Mouse (Mus musculus) spleen, postnatal 0 days (tissue): ENCODE measurements around the gene Stat5b. TPM values are rescaled to one million over a fixed set of nuclear protein-coding genes. Genes with fewer than 3 reads are reported as not detected.

Experiments used
- polyA plus RNA-seq: library from polyadenylated mRNA; unstranded; fragments of >200 nt; fragmentation: Nextera tagmentation; extraction: Ambion mirVana; gene quantifications from 2 replicates; pipeline ENCODE4 v1.2.1, GENCODE M21; 2015

Stat5b gene
- 24.3 and 28.0 TPM in 2 replicates for polyA plus RNA-seq

DNA sequence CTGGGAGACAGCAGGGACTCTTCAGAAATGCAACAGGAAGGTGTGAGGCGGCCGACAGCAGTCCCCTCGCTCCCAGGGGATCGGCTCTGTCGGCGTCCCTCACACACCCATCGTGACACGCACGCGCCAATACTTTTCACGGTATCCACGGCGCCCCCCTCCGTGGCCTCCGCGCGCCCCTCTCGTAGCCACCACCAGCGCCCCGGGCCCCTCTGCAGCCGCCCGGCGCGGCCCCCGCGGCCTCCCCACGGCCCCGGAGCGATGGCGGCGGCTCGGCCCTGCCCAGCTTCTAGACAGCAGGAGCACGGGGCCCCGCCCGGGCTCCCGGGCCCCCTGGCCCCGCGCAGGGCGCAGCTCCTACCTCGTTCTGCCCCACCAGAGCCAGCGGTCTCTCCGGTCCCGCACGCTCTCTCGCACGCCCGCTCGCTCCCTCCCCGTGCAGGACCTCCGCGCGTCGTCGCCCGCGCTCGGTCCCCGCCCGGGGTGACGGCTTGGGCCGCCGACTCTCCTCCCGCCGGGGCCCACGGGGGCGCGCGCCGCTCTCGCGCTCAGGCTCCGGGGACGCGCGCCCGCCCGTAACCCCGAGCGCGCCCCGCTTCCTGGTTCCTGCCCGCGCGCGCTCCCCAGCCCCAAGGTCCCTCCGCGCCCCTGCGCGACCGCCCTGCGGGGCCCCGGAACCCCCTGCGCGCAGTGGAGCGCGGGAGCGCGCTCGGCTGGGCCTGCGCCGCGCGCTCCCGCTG lies at the start of gene Stat5b:
Gene Stat5b, minus strand, starts transcription at position 687 of the 740 bp plus-strand sequence.

DNA sequence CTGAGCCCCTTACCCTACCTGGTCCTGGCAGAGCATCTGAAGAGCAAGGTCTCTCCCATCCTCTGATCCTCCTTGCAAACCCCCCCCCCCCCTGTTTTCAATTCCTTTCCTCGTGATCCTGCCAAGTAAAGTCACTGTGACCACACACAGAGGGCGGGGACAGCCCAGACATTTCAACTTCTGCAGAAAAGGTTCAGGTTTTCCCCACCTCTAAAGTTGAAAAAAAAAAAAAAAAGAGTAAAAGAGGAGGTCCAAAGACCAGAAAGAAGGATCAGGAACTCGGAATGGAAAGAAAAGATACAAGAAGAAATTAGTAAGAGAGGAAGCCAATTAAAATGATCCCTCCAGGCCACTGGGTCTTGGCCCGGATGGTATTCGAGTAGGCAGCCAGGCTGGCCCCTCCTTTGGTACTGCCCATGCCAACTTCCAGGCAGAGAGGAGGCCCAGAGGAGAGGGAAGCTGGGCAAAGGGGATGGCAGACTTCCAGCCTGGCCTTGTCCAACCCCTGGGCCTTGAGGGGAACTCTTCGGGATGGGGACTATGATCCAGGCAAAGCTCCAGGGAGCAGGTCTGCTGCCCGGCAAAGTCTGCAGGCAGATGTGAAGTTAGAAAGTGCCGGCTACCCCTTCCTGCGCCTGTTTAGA lies 8.5 kb upstream of the Stat5b start, which contains the start of gene Stat5a:
Gene Stat5a, plus strand, starts transcription at position 417 of the 644 bp plus-strand sequence.

DNA sequence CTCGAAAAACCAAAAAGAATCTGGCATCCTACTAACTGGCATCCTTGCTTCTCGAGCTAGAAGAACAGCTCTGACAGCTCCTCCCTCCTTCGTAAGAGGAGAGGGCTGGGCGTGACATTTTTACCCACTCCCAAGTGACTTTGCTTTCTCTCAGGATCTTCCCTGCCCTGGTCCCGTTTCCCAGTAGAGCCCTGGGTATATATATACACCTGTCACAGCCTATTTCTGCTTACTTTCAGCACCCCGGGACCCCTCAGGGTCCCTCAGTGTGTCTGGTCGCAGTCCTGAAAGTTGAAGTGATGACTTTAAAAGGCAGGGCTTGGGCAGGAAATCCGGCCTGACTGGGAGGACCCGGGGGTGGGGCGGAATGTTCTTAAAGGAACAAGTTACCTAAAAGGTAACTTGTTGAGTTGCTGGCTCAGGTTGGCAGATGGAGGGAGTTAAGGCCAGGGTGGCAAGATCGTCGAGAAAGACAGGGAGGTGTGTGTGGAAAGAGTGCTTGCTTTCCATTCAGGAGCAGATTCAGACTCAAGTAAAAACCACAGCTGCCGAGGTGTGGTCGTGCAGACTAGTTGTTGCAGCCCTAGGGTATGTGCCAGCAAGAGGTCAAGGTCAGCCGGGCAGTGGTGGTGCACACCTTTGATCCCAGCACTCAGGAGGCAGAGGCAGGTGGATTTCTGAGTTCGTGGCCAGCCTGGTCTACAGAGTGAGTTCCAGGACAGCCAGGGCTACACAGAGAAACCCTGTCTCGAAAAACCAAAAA lies 79.7 kb downstream of the Stat5b start, which contains the start of gene Ghdc:
Gene Ghdc, minus strand, starts transcription at position 312 of the 763 bp plus-strand sequence.

DNA sequence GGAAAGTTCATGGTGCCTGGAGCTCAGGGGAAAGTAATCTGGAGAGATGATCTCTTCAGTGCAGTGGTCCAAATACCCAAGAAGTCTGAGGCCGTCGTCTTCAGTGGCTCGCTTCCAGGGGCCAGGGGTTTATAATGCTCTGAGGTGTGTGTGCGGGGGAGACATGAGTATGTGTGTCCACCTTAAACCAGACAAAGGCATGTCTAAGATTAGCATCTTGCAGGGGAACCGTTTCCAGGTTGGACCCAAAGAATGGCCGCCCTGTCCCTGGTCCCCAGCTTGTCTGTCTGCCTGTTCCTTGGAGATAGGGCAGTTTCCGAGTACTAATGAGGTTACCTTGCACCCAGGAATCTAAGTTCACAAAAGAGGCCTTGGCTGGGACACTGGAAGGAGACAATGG lies 87.7 kb downstream of the Stat5b start, which contains the start of gene Hcrt:
Gene Hcrt, minus strand, starts transcription at position 101 of the 400 bp plus-strand sequence.

DNA sequence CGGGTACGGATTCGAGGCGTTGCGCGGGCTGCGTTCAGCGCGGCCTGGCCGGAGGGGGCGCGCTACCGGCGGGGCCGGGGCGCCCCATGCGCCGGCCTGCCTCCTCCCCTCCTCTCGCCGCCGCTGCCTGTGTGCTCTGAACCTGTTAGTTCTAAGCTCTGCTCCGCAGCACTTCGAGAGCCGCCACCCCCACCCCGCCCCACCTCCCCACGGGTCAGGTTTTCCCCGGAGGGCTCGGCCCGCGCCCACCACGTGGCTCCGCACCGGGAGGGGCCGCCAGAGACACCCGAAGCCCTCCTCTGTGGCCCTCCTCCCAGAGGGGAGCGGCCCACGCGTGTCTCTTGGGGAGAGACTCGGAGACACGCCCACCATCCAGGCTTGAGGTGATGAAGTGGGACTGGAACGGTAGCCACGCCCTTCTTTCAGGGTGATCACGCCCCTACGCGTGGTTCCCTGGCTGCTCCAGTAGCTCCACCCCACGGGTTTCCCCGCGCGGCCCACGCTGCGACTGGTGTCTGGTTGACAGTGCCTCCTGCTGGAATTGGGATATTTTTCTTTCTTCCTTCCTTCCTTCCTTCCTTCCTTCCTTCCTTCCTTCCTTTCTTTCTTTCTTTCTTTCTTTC lies 90.8 kb downstream of the Stat5b start, which contains the start of gene Kcnh4:
Gene Kcnh4, minus strand, starts transcription at position 332 of the 623 bp plus-strand sequence.

DNA sequence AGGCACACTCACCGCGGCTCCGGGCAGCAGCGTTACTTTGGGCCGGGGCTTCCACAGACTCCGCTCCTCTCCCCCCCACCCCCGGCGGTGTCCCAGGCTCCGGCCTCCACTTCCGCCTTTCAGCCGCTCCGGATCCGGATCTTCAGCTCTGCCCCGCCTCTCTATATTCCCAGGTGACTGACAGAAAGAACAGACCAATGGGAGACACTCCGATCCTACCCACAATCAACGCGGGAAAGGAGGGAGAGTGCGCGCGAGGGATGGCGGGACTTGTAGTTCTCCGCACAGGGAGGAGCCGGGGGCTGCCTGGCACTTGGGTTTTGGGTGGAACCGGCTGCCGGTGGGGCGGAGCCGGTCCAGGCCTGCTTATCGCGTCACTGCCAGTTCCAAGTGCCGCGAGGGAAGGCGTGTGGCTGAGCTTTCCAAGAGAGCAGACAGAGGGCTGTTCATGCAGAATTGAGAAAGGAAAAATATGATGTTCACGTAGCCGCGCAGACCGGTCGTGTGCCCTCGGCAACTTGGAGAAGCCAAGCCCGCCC lies 112.4 kb downstream of the Stat5b start, which contains the start of gene Rab5c:
Gene Rab5c, minus strand, starts transcription at position 150 of the 539 bp plus-strand sequence.

Other genes starting within 250 kb of the Stat5b start
- 22.4 and 25.7 TPM in 2 replicates for gene Nkiras2, start 231.5 kb downstream of the Stat5b start, polyA plus RNA-seq
- gene Dnajc7, start 230.6 kb downstream of the Stat5b start, polyA plus RNA-seq = 88.8 and 94.0 TPM in 2 replicates
- 0.15 and 0.22 TPM in 2 replicates for gene Zfp385c, start 158.3 kb downstream of the Stat5b start, polyA plus RNA-seq
- gene Dhx58, start 146.5 kb downstream of the Stat5b start, polyA plus RNA-seq = 6.6 and 10.1 TPM in 2 replicates
- 18.7 and 20.4 TPM in 2 replicates for gene Kat2a, start 138.3 kb downstream of the Stat5b start, polyA plus RNA-seq
- gene Hspb9, start 136.9 kb downstream of the Stat5b start, polyA plus RNA-seq = 0.35 and 0.42 TPM in 2 replicates
- gene Rab5c, start 112.5 kb downstream of the Stat5b start, polyA plus RNA-seq = 22.0 and 24.2 TPM in 2 replicates
- 0.05 TPM in 2 replicates for gene Kcnh4, start 90.8 kb downstream of the Stat5b start, polyA plus RNA-seq
- gene Hcrt, start 87.8 kb downstream of the Stat5b start, polyA plus RNA-seq = not detected in 2 replicates
- gene Ghdc, start 79.8 kb downstream of the Stat5b start, polyA plus RNA-seq = 2.0 and 3.3 TPM in 2 replicates
- gene Stat5a, start 8.6 kb upstream of the Stat5b start, polyA plus RNA-seq = 17.4 and 18.3 TPM in 2 replicates
- gene Stat3, start 88.8 kb upstream of the Stat5b start, polyA plus RNA-seq = 34.4 and 39.7 TPM in 2 replicates
- gene Cavin1, start 120.2 kb upstream of the Stat5b start, polyA plus RNA-seq = 119 and 141 TPM in 2 replicates
- gene Atp6v0a1, start 158.7 kb upstream of the Stat5b start, polyA plus RNA-seq = 47.9 and 54.7 TPM in 2 replicates
- gene Naglu, start 219.3 kb upstream of the Stat5b start, polyA plus RNA-seq = 7.7 and 10.1 TPM in 2 replicates
- 0.38 and 0.65 TPM in 2 replicates for gene Hsd17b1, start 227.7 kb upstream of the Stat5b start, polyA plus RNA-seq
- 19.0 and 20.6 TPM in 2 replicates for gene Coasy, start 231.8 kb upstream of the Stat5b start, polyA plus RNA-seq
- 26.4 and 29.6 TPM in 2 replicates for gene Mlx, start 236.6 kb upstream of the Stat5b start, polyA plus RNA-seq
- 24.3 and 24.8 TPM in 2 replicates for gene Psmc3ip, start 244.7 kb upstream of the Stat5b start, polyA plus RNA-seq